Mouse (Mus musculus) hindlimb bud, embryonic 11.5 days (tissue): ENCODE measurements around the gene Ethe1.
A peak's percentile ranks its signal among the peaks of the same experiment; 100 is the strongest.

Experiments
- DNase-seq: peaks from one replicate; pipeline ENCODE4 v3.0.0-alpha.2; 2012; ENCODE audit warnings: low read depth, low spot score; ENCODE audit errors: extremely low spot score

Gene Ethe1

DNA sequence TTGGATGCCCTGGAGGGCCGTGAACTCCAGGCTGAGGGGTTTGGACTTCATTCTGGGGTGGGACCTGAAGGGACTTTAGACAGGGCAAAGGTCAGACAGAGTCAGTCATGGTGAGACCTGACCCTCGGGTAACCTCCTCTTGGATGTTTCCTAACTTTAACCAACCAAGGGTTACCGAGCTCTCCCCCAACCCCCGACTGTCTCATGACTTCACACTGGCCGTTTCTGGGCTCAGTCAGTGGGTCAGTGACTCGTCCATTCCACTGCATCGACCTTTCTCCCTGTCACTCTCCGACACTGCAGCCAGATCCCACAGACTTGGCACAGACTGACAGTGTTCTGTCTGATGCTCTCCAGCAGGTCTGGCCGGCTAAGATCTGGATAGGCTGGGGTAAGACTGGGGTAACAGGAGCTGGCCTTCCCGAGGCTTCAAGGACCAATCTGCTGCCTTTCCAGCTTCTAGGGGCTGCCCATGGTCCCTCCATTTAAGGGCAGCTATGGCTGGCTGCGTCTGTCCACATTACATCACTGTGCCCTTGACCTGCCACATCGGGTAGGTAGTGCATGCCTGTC lies 13.0 kb upstream of the Ethe1 start:
- no peak for DNase-seq

DNA sequence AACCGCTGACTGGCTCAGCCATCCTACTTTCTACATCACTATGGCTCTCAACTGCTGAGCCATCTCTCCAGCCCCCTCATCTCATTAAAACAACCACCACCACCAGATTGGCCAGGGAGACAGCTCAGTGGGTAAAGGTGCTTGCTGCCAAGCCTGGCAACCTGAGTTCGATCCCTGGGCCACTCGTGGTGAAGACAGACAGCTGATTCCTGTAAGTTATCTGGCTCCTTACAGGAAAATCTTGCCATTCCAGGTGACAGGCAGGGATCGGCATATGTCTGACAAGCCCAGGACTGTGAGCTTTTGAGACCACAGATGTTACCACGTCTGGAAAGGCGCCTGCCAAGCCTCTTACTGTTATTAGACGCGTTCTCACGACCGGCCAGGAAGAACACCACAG lies 9.5 kb upstream of the Ethe1 start:
- no peak for DNase-seq

DNA sequence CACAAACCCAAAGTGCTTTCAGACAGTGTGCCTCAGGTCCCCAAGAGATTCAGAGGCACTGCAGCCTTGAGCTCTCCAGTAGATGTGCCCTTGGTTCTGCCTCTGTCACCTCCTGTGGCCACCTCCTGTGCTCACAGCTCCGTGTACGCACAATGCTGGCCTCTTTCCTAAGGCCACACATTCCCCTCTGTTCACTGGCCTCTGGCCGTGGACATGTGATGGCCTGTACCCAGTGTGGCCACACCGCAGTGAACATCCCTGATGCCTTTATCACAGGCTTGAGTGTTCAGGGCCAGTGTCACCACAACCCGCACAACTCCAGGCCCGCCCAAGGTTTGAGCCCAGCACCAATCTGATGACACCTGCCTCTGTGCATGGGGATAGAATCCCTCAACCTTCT lies 2.5 kb upstream of the Ethe1 start:
- no peak for DNase-seq

DNA sequence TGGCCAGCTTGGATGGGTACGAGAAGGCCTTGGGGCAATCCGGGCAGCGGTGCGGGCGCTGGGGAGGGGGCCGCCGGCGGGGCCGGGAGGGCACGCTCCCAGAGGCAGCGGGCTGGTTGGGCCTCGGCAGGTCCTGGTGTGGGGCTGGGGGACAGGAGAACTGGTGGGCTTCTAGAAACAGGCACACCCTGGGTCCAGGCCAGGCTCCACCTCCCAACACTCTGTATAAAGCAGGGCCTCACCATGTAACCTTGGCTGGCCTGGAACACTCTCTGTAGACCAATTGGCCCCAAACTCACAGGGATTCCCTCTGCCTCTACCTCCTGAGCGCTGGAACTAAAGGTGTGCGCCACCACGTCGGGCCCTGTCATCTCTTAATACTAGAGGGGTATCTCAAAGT lies 1.3 kb upstream of the Ethe1 start:
- DNase-seq, result no peak

DNA sequence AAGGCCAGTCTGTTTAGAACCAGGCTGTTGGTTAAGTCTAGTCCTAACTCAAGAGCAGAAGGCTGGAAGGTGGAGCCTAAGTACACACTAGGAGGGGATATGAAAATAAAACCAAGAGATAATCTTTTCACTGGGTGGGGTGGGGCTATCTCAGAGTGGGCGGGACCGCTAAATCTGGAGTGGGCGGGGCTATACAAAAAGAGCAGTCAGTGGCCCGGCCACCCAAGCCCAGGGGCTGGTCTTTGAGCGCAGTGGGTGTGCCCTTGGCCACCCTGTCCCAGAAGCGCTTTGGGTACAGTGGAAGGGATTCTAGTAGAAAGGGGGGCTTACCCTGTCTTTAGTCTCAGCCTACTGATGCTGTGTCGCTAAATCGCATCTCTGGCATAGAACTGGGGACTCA lies 515 bp upstream of the Ethe1 start:
- no peak for DNase-seq

DNA sequence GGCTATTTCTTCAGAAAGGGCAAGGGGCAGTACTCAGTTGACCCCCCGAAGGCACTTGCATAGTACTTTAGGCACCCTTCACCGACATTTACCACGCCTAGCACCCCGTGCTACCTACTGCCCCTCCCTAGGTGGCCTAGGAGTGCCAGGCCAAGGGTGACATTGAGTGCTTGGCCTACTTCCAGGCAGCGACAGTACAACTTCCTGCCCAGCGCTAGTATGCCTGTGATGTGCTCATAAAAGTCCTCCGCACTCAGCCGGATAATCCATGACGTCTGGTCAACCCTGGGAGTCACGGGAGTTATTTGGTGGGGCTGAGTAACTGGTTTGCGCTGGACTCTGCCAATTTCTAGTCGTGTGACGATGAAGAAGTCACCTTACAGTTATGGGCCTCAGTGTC lies 993 bp downstream of the Ethe1 start:
- no peak for DNase-seq

DNA sequence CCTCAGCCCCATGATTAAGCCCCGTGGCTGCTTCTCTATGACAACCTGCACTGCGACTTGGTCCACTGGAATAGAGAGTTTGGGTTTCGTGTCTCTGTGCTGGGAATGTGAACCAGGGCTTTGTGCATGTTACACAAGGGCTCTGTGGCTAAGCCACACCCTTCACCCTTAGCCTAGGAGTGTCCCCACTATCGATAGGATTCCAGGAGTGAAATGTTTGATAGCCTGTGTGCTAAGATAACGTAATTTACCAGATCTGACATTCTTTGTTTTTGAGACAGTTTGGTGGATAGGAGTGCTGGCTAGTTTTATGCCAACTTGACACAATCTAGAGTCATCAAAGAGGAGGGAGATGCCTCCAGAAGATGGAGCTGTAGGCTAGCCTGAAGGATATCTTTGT lies 4.4 kb downstream of the Ethe1 start:
- no peak for DNase-seq

DNA sequence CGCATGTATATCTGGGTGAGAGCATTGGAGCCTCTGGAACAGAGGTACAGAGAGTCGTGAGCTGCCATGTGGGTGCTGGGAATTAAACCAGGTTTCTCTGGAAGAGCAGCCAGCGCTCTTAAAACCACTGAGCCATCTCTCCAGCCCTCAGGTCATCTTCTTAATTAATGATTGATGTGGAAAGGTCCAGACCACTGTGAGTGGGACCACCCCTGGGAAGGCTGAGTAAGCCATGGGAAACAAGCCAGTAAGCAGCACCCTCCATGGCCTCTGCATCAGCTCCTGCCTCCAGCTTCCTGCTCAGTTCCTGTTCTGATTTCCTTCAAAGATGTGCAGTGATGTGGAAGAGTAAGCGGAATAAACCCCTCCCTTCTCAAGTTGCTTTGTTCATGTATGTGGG lies 4.8 kb downstream of the Ethe1 start:
- no peak for DNase-seq

DNA sequence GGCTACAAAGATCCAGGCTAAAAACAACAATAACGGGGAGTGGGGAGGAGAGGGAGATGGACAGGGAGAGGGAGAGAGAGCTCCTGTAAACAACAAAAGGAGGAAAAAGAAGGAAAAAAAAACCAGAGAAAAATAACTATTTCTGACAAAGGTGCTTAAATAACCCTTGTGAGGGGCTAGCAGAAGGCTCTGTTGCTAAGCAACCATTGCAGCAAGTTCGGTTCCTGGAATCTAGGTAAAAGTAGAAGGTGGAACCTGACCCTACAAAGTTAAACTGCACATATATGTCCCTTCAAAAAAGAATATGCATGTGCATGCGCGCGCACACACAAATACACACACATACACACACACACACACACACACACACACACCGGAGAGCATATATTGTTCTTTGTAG lies 5.4 kb downstream of the Ethe1 start:
- no peak for DNase-seq

DNA sequence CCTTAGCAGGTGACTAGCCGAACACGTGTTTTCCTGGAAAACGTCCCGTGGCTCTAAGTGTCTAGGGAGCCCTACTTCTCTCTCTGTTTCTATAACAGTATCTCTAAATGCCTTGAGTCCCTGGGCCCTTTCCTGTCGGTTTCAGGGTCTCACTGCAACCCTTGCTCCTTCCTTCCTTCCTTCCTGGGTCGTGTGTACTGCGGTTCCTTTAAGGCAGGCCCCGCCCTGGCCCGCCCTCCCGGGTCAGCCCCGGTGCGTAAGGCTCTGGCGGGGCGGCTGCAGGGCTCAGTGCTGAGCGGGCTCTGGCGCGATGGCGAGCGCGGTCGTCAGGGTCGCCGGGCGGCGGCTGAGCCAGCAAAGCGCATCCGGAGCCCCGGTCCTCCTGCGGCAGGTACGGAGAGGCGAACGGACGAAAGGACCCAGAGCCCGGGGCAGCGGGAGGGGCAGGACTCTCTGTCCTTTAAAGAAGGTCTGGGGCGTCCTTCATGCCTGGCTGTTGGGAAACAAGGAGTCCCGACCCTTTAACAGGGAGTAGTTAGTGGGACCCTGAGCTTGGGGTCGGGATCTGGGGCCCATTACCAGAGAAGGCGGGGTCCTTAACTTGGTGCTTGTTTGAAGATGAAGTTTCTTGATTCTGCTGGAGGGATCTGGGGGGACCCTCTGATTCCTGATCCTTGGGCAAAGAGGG lies 6.4 kb downstream of the Ethe1 start:
- no peak for DNase-seq

DNA sequence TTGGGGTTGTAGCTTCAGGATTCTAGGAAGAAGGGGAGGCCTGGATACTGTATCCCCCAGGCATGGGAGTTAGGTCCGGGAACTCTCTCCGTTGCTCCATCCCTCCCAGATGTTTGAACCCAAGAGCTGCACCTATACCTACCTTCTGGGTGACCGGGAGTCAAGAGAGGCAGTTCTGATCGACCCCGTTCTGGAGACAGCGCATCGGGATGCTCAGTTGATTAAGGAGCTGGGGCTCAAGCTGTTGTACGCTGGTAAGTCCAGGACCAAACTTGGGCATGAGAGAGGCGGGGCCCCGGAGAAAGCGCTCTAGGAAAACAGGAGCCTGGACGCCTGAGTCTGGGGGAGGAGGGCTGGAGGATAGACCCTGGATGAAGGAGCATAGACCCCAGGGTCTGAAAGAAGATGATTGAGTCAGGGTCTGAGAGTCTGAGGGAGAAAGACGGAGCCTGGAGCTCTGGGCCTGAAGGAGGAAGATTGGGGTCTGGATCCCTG lies 7.0 kb downstream of the Ethe1 start:
- DNase-seq, result no peak

DNA sequence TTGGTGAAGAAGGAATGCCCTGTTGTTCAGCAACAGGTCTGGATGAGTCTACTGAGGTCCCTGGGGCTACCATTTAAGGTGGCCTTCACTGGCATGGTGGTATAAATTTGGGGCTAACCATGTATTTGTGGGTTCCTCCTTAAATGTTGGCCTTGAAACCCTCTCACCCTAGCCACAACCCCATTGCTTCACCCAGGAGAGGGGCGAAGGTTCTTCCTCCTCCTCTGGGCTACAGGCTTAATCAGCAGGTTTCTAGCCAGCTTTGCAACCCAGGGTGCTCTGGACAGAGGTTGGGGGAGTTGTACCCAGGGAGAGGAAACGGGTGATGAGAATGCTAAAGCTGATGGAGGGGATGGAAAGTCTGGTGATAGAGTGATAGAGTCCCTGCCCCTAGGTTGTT lies 8.1 kb downstream of the Ethe1 start:
- DNase-seq, result no peak

DNA sequence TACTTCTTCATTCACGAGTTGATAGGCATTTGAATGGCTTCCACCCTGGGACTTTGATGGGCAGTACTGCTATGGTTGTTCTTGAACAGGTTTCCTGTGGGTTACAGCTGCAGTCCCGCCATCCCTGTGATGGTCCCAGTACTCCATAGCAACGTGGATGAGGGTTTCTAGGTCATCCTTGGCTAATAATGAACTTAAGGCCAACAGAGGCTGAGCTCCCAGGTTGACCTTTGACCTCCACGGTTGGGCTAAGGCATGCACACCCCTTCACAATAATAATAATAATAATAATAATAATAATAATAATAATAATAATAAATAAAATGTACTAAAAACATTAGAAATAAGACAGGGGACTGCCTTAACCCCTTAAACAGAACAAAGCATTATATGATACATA lies 10.8 kb downstream of the Ethe1 start:
- no peak for DNase-seq

DNA sequence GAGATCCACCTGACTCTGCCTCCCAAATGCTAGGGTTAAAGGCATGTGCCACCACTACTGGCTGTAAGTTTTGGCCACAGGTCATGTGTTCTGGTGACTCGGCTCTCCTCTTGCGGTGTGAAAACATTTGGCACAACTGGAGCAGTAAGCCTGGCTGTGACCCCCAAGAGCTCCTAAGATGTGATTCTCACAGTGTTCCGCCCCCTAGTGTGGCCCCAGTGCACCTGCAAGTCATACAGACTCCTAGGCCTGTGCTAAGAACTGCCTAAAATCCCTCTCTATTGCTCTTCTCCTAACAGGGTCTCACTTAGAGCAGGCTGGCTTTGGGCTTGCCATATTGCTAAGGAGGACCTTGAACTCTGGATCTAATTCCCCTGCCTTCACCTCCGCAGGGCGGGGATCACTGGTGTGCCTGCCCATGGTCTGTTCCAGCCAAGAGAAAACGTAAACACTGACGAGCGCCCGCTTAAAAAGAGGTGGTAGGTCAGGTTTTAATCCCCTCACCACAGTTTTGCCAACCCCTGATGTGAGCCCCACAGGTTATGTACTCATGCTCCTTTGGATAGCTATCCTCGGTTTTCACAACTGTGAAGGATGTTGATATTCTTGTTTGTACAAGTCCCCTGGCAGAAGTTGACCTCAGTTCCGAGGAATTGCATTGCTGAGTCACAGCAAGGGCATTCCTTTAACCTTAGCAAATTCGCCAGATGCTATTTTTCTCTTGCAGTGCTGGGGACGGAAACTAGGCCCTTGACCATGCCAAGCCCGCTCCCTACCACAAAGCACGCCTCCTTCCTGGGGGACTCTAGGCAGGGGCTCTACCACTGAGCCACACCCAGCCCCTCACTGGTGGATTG lies 12.1 kb downstream of the Ethe1 start:
- DNase-seq, result no peak

DNA sequence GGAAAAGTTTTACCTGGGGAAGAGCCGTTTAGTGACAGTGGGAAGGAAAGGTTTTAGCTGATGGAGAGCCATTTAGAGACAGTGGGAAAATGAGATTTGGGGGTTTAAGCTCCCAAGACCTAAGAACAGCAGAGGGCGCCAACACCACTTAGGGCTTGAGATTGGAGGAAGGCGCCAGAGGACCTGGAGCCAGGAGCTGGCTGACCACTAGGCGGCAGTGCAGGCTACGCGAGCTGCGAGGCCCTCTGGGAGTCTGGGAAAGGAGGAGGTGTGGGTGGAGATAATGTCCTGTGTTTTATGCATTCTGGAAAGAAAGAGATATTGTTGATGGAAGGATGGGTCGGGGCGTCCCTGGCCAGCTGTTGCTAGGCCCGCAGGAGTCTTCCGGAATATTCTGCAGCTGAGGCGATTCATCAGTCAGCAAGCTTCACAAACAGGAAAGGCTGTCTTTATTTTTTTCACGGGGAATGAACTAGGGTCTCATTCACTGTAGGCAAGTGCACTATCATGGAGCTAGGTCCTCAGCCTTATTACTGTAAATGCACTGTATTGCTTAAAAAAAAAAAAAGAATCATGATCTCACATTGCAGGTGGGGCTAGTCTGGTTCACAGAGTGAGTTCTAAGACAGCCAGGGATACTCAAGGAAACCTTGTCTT lies 13.7 kb downstream of the Ethe1 start:
- peak; percentile 86 for DNase-seq

DNA sequence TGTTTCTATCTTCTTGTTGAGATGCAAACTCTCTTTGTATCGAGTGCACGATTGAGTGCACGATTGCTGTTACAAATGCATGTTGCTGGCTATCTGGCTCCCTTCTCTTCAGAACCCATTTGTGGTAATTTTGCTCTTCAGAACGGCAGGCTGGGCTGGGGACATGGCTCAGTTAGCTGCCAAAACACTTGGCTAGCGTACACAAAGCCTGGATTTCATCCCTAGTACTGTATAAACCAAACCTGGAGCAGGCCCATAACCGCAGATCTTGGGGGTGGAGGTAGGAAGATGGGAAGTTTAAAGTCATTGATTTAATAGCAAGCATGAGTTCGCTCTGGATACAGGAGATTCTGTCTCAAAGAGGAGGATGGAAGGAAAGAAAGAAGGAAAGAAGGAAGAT lies 18.2 kb downstream of the Ethe1 start:
- no peak for DNase-seq

DNA sequence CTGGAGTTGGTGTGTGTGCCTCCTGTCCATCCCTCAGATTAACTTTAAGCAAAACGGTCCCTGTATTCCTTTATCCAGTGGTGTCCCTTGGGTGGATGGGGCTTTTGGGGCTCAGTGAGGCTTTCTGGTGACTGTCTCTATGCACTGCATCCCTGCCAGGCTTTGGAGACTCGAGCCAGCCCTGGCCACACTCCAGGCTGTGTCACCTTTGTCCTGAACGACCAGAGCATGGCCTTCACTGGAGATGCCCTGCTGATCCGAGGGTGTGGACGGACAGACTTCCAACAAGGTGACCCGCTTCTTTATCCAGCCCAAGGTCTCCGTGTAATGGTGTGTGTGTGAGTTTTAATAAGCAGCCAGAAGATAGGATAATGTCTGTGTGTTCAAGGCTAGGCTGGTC lies 18.7 kb downstream of the Ethe1 start:
- DNase-seq, result no peak

DNA sequence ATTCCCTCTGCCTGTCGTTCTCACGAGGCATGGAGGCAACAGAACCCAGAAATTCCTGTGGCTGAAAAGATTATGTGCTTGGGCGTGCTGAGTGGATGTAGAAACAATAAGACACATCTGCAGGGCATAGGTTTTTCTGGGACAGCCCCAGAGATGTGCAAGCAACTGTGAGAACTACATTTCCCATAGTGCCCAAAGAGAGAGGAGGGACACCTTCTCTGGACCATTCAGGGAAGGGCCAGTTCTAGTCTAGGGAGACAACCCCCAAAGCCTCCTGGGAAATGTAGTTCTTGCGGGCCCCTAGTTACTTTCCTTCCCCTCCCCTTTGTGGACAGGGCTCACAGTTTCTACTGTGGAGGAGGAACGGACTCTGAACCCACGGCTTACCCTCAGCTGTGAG lies 20.7 kb downstream of the Ethe1 start:
- no peak for DNase-seq

DNA sequence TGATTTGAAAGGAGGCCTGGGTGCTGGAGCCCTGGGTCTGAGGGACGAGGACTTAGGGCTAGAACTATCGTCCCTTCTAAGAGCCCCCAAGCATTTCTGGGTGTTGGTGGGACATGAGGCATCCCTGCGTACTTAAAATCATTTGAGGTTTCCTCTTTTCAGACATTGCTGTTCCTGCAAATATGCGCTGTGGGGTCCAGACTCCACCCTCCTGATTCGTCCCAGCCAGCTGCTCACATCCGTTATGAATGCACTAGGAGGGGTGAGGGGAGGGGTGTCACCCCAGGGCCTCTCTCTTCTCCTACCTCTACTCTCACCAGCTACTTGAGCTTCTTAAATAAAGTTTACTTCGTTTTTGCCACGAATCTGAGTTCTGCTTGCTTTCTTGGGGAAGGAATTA lies 21.2 kb downstream of the Ethe1 start:
- no peak for DNase-seq

DNA sequence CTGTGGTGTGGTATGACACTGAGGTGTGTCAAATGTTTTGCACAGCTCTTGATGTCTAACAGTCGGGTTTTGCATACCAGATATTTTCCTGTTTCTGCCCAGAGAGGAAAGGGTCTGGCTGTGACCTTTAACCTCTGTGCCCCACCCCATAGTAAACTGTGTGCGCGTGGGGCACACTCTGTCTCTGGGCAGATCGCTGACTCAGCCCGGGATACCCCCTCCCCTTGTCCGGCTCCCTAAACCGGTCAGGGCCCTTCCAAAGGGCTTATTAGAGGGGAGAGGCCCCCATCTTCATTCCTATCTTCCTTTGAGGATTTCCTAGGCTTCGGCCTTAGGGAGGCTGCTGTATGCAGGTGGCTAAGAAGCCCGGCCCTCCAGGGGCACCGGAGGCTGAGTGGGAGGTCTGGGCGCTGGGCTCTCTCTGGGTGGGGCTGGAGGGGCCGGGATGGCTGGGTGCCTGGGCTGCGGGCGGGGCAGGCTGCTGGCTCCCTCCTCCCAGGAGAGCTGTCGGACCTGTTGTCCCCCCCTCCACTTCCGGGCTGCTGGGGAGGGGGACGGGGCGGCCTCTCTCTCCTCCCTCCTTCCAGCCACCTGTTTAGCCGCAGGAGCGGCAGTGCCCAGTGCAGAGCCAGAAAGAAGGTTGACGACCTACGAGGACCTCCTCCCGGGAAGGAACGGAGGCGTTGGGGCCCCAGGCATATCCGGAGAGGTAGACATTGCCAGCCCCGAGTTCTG lies 23.0 kb downstream of the Ethe1 start, which contains the start of gene Phldb3:
TSS of gene Phldb3 (plus strand) at position 620 of the 735 bp plus-strand sequence.
- DNase-seq, result no peak
